Mouse (Mus musculus) lung, embryonic 15.5 days (tissue): ENCODE data around the gene Rhbdf1. TPM values are rescaled to one million over a fixed set of nuclear protein-coding genes. Genes with fewer than 3 reads are reported as not detected.
A peak's percentile ranks its signal among the peaks of the same experiment; 100 is the strongest.

Experiments
- ATAC-seq: fragments of 200-750 bp; cut with Nextera tagmentation; 2 replicates; pipeline ENCODE4 v1.8.0; 2017; ENCODE audit warnings: moderate number of reproducible peaks, borderline replicate concordance; ENCODE audit not compliant: low FRiP score, low TSS enrichment; ENCODE audit errors: extremely low read depth
- H3K27ac ChIP-seq: fragments of 300-500 bp; sonication (generic); 2 replicates; pipeline ENCODE4 v1.5.1; 2015; ENCODE audit warnings: moderate library complexity, mild to moderate bottlenecking, inconsistent platforms
- H3K27me3 ChIP-seq: fragments of 300-500 bp; sonication (generic); 2 replicates; pipeline ENCODE4 v1.6.1; 2015; ENCODE audit warnings: inconsistent platforms
- H3K36me3 ChIP-seq: fragments of 300-500 bp; sonication (generic); 2 replicates; pipeline ENCODE4 v1.6.1; 2015; ENCODE audit warnings: inconsistent platforms
- H3K4me1 ChIP-seq: fragments of 300-500 bp; sonication (generic); 2 replicates; pipeline ENCODE4 v1.6.1; 2015; ENCODE audit warnings: inconsistent platforms
- H3K4me2 ChIP-seq: fragments of 300-500 bp; sonication (generic); 2 replicates; pipeline ENCODE4 v1.6.1; 2015; ENCODE audit warnings: inconsistent platforms, mild to moderate bottlenecking, moderate library complexity
- H3K4me3 ChIP-seq: fragments of 300-500 bp; sonication (generic); 2 replicates; pipeline ENCODE4 v1.5.1; 2015; ENCODE audit warnings: mild to moderate bottlenecking, inconsistent platforms
- H3K9ac ChIP-seq: fragments of 300-500 bp; sonication (generic); 2 replicates; pipeline ENCODE4 v1.6.1; 2015; ENCODE audit warnings: inconsistent platforms
- H3K9me3 ChIP-seq: fragments of 300-500 bp; sonication (generic); 2 replicates; pipeline ENCODE4 v1.6.1; 2016; ENCODE audit warnings: inconsistent platforms
- WGBS: fragments of 180-500 bp; shearing (Covaris S2); methylation state at CpG from one replicate; pipeline ENCODE4 v1.1.7; 2015; 5-methylcytosine and 5-hydroxymethylcytosine counted together
- polyA plus RNA-seq: library from polyadenylated mRNA; unstranded; fragments of >200 nt; fragmentation: Nextera tagmentation; extraction: Ambion mirVana; gene quantifications from 2 replicates; pipeline ENCODE4 v1.2.1, GENCODE M21; 2015

Rhbdf1 gene
- polyA plus RNA-seq, 1 experiment from 2014 or later: 67.4 TPM

- Histone ChIP-seq H3K36me3 (peaks cover 32% of the 10 kb centered on the region), H3K4me3 (no peak overlapping the region), H3K27me3 (no peaks in the 10 kb centered on the region), H3K4me1 (no peaks in the 10 kb centered on the region), H3K4me2 (no peak overlapping the region), H3K9ac (no peak overlapping the region), H3K9me3 (no peaks in the 10 kb centered on the region), H3K27ac (no peak overlapping the region)
- ATAC-seq: no peak
- WGBS: 94% methylated on average over 1 of the region's 1 CpGs
Observed at GRCm38 (mm10) chr11:32253121-32253520, 31.0 kb upstream of the Rhbdf1 start.

DNA sequence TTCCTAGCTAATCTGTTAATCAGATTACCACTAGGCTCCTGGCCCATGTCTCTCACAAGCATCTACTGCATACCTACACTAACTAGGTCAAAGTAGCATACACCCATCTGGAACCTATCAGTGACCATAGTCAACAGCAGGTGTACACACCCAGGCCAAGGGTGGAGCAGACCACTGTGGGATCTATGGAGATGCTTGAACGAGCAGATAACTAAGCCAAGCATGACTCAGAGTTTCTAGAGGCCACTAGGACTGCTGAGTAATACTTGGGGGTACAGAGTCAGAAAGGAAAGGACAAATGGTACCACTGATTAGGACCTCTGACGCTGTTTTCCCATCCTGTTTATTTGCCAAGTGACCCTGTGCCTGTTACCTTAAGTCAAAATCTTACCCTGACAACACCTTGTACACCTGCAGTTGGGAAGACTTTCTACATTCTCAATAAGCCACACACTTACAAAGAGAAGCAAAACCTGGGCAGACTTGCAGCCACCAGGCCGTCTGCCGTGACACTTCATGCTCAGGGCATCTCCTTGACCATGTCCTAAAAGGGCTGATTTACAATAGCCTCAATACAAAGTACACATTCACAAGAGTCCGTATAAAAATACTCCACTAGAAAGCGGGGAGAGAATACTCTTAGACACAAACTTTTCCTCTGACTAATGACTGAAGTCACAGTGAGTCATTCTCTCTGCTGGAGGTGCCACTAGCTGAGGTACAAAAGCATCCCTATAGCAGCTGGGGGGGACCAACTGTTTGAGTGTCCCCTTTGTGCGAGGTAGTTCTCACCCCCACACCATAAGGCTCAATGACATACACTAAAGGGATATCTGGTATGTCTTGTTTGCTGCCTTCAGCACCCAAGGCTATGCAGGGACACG is 29.0 kb upstream of the Rhbdf1 start:
- 88% methylated on average over 8 of the region's 8 CpGs for WGBS
- ATAC-seq: peak; percentile 39; the same call in 1 of the 2 replicates
- Histone ChIP-seq H3K4me3 (no peak overlapping the region), H3K27ac (no peak overlapping the region), H3K4me2 (no peak overlapping the region), H3K9ac (no peak overlapping the region), H3K36me3 (peaks cover 45% of the 10 kb centered on the region), H3K27me3 (no peaks in the 10 kb centered on the region), H3K4me1 (no peaks in the 10 kb centered on the region), H3K9me3 (no peaks in the 10 kb centered on the region)

DNA sequence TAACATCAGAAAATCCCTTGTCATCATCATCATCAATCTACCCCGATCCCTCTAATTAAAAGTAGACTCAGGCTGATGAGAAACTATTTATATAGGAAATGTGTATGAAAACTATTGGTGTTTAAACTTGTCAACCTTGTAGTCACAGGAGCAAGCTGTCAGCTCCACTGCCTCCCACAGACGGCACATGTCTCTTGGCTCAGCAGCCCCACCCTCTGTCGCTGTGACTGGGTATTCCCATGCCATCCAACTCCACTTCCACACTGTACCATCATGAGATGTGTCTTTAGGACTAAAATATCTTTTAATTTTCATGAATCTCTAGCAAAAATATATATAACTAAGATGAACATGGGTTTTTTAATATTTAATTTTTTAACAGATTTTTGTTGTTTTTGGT is 26.2 kb upstream of the Rhbdf1 start:
- WGBS: 72% methylated on average over 3 of the region's 3 CpGs
- Histone ChIP-seq H3K36me3 (peaks cover 45% of the 10 kb centered on the region), H3K4me1 (no peaks in the 10 kb centered on the region)

GRCm38 (mm10) chr11:32247068-32247467 is 25.0 kb upstream of the Rhbdf1 start:
- no peak overlapping the region for H3K4me2 ChIP-seq
- H3K36me3 ChIP-seq: peaks cover 39% of the 10 kb centered on the region
- no peaks in the 10 kb centered on the region for H3K27me3 ChIP-seq
- ATAC-seq: no peak
- no peaks in the 10 kb centered on the region for H3K4me1 ChIP-seq
- no peaks in the 10 kb centered on the region for H3K9me3 ChIP-seq
- H3K9ac ChIP-seq: no peak overlapping the region
- H3K27ac ChIP-seq: no peak overlapping the region
- no peak overlapping the region for H3K4me3 ChIP-seq

More for the DNA sequence above, 26.2 kb upstream of the Rhbdf1 start:
- H3K27me3 ChIP-seq: no peaks in the 10 kb centered on the region
- H3K4me2 ChIP-seq: no peak overlapping the region
- H3K9ac ChIP-seq: no peak overlapping the region
- no peak overlapping the region for H3K27ac ChIP-seq
- no peak overlapping the region for H3K4me3 ChIP-seq
- ATAC-seq: no peak
- no peaks in the 10 kb centered on the region for H3K9me3 ChIP-seq

DNA sequence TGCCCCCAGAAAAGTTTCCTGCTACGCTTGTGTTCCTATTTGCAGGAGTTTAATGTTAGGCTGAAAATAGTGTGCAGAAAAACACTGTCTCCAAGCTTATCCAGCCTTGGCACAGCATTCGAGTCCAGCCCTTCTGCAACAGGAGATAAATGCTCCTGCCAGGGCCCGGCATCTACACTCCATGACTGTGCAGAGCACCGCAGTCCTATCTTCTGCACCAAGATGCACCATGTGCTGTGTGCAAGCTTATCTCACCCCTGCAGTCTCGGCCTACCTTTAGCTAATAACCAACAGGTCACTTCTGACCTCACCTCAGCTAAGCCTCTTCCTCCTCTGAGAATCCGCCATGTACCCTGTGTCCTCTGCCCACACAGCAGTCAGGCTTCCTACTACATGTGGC is 23.5 kb upstream of the Rhbdf1 start:
- Histone ChIP-seq H3K36me3 (peaks cover 43% of the 10 kb centered on the region), H3K4me2 (no peak overlapping the region), H3K4me1 (no peaks in the 10 kb centered on the region), H3K27ac (no peak overlapping the region), H3K27me3 (no peaks in the 10 kb centered on the region), H3K4me3 (no peak overlapping the region), H3K9me3 (no peaks in the 10 kb centered on the region), H3K9ac (no peak overlapping the region)
- peak; percentile 69; the same call in 1 of the 2 replicates for ATAC-seq
- WGBS: 86% methylated on average over 6 of the region's 6 CpGs

- Histone ChIP-seq H3K27ac (0 out of 2 replicates have a peak overlapping the region, but pooled peaks have one; percentile 10), H3K4me3 (no peak overlapping the region), H3K27me3 (no peaks in the 10 kb centered on the region), H3K9me3 (no peaks in the 10 kb centered on the region), H3K4me2 (no peak overlapping the region), H3K4me1 (no peaks in the 10 kb centered on the region), H3K9ac (no peak overlapping the region), H3K36me3 (peaks cover 40% of the 10 kb centered on the region)
- 96% methylated on average over 1 of the region's 1 CpGs for WGBS
- no peak for ATAC-seq
Observed at GRCm38 (mm10) chr11:32244617-32245016, 22.5 kb upstream of the Rhbdf1 start.

- no peak overlapping the region for H3K4me3 ChIP-seq
- no peak overlapping the region for H3K9ac ChIP-seq
- H3K4me2 ChIP-seq: no peak overlapping the region
- ATAC-seq: no peak
- H3K27ac ChIP-seq: 0 out of 2 replicates have a peak overlapping the region, but pooled peaks have one; percentile 19
- H3K9me3 ChIP-seq: no peaks in the 10 kb centered on the region
- H3K4me1 ChIP-seq: no peaks in the 10 kb centered on the region
- no peaks in the 10 kb centered on the region for H3K27me3 ChIP-seq
- peaks cover 40% of the 10 kb centered on the region for H3K36me3 ChIP-seq
- WGBS: 84% methylated on average over 3 of the region's 3 CpGs
Observed at GRCm38 (mm10) chr11:32244064-32244463, 22.0 kb upstream of the Rhbdf1 start.

- no peak overlapping the region for H3K4me3 ChIP-seq
- 68% methylated on average over 7 of the region's 7 CpGs for WGBS
- ATAC-seq: peak; percentile 23; the same call in 1 of the 2 replicates
- H3K27me3 ChIP-seq: no peaks in the 10 kb centered on the region
- no peak overlapping the region for H3K4me2 ChIP-seq
- H3K36me3 ChIP-seq: peaks cover 39% of the 10 kb centered on the region
- no peaks in the 10 kb centered on the region for H3K4me1 ChIP-seq
- 0 out of 2 replicates have a peak overlapping the region, but pooled peaks have one; percentile 19 for H3K27ac ChIP-seq
- no peaks in the 10 kb centered on the region for H3K9me3 ChIP-seq
- no peak overlapping the region for H3K9ac ChIP-seq
Observed at GRCm38 (mm10) chr11:32243205-32243955, 21.3 kb upstream of the Rhbdf1 start.

GRCm38 (mm10) chr11:32242209-32242608 is 20.1 kb upstream of the Rhbdf1 start:
- 88% methylated on average over 3 of the region's 3 CpGs for WGBS
- no peak for ATAC-seq
- H3K36me3 ChIP-seq: peaks cover 36% of the 10 kb centered on the region

DNA sequence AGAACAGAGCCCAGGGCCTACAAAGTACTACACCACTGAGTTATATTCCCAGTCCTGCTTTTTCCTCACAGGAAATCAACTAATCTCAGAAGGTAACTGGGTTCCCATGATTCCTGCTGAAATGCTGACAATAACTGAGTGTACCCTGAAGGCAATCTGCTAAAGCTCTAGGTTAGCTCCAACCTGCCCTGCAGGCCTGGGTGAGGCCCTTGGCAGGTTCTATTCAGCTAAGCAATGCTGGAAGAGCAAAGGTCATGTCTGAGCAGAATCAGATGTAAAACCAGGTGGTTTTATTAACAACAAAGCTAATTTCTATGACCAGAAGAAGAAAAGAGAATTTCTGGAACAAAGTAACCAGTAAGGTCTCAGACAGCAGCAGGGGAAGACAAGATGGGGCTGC is 19.3 kb upstream of the Rhbdf1 start:
- no peaks in the 10 kb centered on the region for H3K9me3 ChIP-seq
- no peak overlapping the region for H3K9ac ChIP-seq
- H3K27ac ChIP-seq: no peak overlapping the region
- no peak overlapping the region for H3K4me3 ChIP-seq
- H3K4me1 ChIP-seq: peaks cover 2% of the 10 kb centered on the region; the same call in 1 of the 2 replicates
- no peak for ATAC-seq
- H3K27me3 ChIP-seq: no peaks in the 10 kb centered on the region
- H3K36me3 ChIP-seq: peaks cover 31% of the 10 kb centered on the region
- no peak overlapping the region for H3K4me2 ChIP-seq

More at GRCm38 (mm10) chr11:32242209-32242608, 20.1 kb upstream of the Rhbdf1 start:
- Histone ChIP-seq H3K9ac (no peak overlapping the region), H3K27ac (no peak overlapping the region), H3K9me3 (no peaks in the 10 kb centered on the region), H3K4me1 (no peaks in the 10 kb centered on the region), H3K4me3 (no peak overlapping the region), H3K27me3 (no peaks in the 10 kb centered on the region), H3K4me2 (no peak overlapping the region)

DNA sequence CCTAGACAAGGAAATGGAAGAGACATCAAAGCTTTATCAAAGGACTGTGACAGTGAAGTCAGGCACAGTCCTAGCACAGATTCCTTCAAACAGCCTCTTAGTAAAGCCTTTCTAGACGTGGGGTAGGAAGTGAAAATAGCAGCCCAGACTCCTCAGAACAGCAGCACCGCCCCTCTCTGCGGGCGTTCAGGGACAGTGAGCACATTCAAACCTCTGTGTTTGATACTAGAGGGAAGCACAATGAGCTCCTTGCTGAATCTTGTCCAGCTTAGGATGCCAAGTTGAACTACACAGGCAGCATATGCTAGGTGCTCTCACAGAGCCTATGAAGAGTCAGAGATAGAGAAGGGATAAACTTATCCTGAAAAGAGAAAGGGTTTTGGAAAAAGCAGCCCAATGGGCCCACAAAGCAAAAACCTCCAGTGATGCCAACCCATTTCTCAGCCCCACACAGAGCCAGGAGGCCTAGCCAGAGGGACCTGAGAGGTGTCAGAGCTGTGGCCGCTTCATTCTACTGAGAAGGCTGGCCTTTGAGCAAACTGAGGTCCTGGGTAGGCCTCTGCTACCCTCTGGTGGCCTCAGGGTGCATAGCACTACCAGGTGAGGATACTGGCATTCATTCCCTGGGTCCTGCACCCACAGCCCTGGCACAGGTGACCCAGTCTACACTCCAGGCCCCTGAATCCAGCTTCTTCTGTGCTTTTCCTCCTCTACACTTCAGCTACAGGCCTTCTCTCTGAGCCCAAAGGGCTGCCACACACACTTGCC is 16.2 kb upstream of the Rhbdf1 start:
- Histone ChIP-seq H3K27ac (no peak overlapping the region), H3K9ac (no peak overlapping the region), H3K36me3 (peaks cover 40% of the 10 kb centered on the region), H3K4me1 (peaks cover 20% of the 10 kb centered on the region), H3K9me3 (no peaks in the 10 kb centered on the region), H3K4me2 (no peak overlapping the region), H3K4me3 (no peak overlapping the region), H3K27me3 (no peaks in the 10 kb centered on the region)
- 70% methylated on average over 5 of the region's 5 CpGs for WGBS
- peak; percentile 17; the same call in 1 of the 2 replicates for ATAC-seq
